Mouse (Mus musculus): ENCODE measurements at regions not wholly inside any gene's neighbourhood (a gene's known extent, or its start where the extent isn't known, plus 50 kb on each side); places are given as distances from the start of the nearest gene placed in this dataset.

DNA sequence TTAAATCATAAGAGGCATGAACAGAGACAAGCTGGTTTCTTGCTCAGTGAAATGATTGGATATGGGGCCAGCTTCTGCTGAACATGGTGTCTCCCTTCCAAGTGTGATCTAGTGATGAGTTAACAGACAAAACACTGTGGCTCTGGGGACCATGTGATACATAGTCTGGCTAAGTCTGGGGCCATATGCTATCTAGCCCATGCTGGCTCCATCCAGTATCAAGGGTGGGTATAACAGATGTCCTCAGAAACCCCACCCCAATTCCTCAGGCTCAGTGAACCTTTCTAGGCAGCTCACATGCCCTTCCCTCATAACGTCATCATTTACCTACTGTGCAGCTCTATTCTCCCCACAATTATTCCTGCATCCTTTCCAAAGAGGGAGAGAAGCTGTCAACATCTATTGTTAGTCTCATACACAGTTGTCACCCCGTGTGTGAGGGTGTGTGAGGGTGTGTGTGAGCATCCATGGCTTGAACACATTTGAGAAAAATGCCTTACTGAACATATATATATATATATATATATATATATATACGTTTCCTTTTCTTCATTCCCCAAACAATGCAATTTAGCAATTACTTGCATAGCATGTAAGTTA is 73.9 kb upstream of the Wscd1 start:
- no peak for DNase-seq

DNA sequence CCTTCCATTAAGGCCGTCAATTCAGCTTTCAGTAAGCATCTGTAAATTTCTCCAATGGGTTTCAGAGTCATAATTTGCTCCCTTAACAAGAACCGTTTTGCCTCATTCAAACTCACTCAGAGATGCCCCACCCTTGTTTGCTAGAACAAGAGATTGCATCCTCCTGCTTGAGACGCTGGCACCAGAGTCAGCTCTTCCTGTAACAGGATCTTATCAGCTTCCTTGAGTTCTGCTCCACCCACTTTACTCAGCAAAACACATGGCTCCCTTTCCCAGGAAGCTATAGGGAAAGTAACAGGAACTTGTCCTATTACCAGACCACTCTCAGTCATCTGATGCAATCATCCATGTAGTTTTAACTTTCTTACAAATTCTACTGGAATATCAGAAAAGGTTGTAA is 52.7 kb upstream of the Wscd1 start:
- DNase-seq: no peak

DNA sequence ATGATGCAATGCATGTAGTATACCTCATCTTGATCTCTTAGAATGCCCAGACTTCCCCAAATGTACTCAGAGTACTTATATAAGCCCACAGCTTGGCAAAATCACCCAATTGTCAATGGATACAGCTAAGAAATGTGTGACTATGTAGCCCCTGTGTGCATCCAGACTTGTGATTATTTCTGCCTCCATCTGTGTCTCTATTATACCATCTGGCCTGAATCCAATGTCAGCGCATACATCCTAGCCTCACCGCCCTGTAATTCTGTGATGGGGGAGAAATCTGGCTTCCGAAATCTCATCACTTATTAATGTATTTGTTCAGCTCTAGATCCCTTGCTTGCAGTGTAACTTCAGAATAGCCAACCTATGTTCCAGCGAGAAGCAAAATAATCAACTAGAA is 50.9 kb upstream of the Wscd1 start:
- DNase-seq: no peak

Measured in liver (tissue).